Mouse (Mus musculus): Measurements from ENCODE around the gene Patl1. TPM values are rescaled to one million over a fixed set of nuclear protein-coding genes. Genes with fewer than 3 reads are reported as not detected.
A peak's percentile ranks its signal among the peaks of the same experiment; 100 is the strongest.
"Not testable (repeated sequence)": the region's sequence is repeated elsewhere in the genome, so short reads cannot be mapped to it uniquely, and the experiment has no call there.

Gene Patl1
- polyA plus RNA-seq, 1 experiment, result 2.4 TPM

- H3K4me3 ChIP-seq (replicated peaks), result peak within 1 kb of the TSS; percentile 96
- H3K27me3 ChIP-seq (replicated peaks), result peaks cover 4% of the 10 kb centered on the region
- no peaks in the 10 kb centered on the region for H3K9me3 ChIP-seq
- peaks cover 19% of the 10 kb centered on the region for H3K36me3 ChIP-seq (replicated peaks; ENCODE audit: low read length)
- TF ChIP-seq GATA1 (IDR thresholded peaks at IDR 0.05; ENCODE audit: borderline replicate concordance, low read length) (0 out of 3 replicates have a peak, but pooled peaks have one; percentile 44), FLI1 (IDR thresholded peaks at IDR 0.05; ENCODE audit: low read length) (no peak)
- H3K4me1 ChIP-seq, result peaks cover 54% of the 10 kb centered on the region
Observed at GRCm38 (mm10) chr19:11965023-11965942, 53.1 kb downstream of the Patl1 start, which contains the start of gene Osbp. TSS of gene Osbp (plus strand) at chr19:11965941.

DNA sequence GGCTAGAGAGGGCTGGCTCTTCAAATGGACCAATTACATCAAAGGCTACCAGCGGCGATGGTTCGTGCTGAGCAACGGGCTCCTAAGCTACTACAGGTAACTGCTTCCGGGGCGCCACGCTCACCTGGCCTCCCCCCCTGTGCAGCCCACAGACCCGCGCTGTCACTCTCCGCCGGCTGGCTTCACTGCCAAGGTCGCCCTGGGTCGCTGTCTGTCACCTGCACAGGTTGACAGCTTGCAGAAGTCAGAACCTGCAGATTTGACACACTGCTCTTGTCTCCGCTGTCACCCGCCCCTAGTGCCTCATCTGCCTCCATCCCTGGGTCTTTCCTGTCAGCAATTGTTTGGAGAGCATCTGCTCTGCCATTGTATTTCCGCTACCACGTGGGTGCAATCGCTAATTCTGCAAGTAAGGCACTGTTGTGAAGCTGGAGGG is 54.0 kb downstream of the Patl1 start:
- Histone ChIP-seq H3K36me3 (replicated peaks; ENCODE audit: low read length) (peaks cover 28% of the 10 kb centered on the region), H3K9me3 (no peaks in the 10 kb centered on the region), H3K4me1 (peaks cover 57% of the 10 kb centered on the region), H3K27me3 (replicated peaks) (peaks cover 2% of the 10 kb centered on the region), H3K4me3 (replicated peaks) (peak overlapping the region; percentile 96)
- no peak for TF ChIP-seq FLI1 (IDR thresholded peaks at IDR 0.05; ENCODE audit: low read length)
- no peak for TF ChIP-seq GATA1 (IDR thresholded peaks at IDR 0.05; ENCODE audit: borderline replicate concordance, low read length)

DNA sequence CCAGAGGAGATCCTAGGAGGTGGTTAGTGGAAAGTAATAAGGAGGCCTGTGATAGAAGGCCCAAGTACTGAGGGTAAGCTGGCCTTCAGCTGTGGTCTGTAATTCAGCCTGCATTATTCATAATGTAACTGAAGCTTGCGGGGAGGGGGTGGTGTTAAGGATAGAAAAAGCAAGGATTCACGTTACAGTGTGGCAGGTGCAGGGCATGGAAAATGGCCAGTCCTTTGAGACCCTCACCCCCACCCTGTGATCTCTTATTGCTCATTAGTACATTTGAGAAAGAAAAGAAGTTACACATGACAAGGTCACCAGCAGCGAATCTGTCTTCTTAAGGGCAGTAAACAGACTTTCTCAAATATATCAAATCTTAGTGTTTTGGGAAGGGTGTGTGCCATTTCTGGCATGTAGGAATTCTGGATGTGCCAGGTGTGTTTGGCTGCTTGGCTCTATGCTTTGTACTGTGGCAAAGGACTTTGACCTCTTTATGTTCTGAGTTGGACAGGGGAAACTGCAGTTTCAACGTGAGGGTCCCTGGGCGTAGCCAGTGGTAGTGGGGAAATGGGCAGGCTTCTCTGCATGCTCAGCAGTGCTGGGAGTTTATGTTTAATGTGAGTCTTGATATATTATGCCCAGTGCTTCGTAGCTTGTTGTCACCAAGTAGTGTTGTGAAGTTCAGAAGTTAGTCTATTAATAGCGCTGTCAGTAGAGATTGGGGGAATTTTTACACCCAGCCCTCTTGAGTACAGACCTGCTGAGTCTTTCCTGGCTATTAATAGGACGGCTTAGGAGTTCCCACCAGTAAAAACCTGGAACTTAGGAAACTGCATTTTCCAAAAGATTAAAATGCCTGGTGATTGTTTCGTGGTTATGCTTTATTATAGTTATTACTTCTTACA is 57.2 kb downstream of the Patl1 start:
- H3K9me3 ChIP-seq, result no peaks in the 10 kb centered on the region
- peak overlapping the region; percentile 53 for H3K4me3 ChIP-seq (replicated peaks)
- H3K4me1 ChIP-seq, result peaks cover 56% of the 10 kb centered on the region
- peaks cover 60% of the 10 kb centered on the region for H3K36me3 ChIP-seq (replicated peaks; ENCODE audit: low read length)
- no peaks in the 10 kb centered on the region for H3K27me3 ChIP-seq (replicated peaks)
- TF ChIP-seq FLI1 (IDR thresholded peaks at IDR 0.05; ENCODE audit: low read length), result no peak
- no peak for TF ChIP-seq GATA1 (IDR thresholded peaks at IDR 0.05; ENCODE audit: borderline replicate concordance, low read length)

DNA sequence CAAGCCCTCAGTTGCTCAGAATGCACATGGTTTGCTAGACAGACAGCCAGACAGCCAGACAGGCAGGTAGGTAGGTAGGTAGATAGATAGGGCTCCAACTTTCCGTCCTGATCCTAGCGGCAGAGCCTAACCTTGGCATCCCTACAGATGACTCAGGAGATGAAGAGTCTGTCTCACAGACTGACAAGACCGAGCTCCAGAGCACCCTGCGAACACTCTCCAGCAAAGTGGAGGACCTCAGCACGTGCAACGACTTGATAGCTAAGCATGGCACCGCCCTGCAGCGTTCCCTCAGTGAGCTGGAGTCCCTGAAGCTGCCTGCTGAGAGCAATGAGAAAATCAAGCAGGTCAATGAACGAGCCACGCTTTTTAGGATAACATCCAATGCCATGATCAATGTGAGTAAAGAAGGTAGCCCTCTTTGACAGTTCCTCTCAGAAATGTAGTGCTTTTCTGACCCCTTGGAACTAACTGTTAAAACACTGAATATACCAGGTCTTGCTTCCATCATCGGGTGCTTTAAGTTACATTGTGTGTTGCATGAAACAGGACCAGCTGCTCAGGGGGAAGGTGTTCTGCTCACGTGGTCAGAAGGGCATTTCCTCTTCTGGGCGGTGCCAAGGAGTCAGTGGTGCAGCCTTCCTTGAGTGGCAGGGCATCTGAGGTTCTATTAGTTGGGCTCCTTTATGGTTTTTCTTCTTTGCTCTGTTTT is 61.5 kb downstream of the Patl1 start:
- no peak for TF ChIP-seq GATA1 (IDR thresholded peaks at IDR 0.05; ENCODE audit: borderline replicate concordance, low read length)
- TF ChIP-seq FLI1 (IDR thresholded peaks at IDR 0.05; ENCODE audit: low read length), result no peak
- Histone ChIP-seq H3K9me3 (no peaks in the 10 kb centered on the region), H3K36me3 (replicated peaks; ENCODE audit: low read length) (peaks cover 94% of the 10 kb centered on the region), H3K4me3 (replicated peaks) (no peak overlapping the region), H3K27me3 (replicated peaks) (no peaks in the 10 kb centered on the region), H3K4me1 (peaks cover 55% of the 10 kb centered on the region)

DNA sequence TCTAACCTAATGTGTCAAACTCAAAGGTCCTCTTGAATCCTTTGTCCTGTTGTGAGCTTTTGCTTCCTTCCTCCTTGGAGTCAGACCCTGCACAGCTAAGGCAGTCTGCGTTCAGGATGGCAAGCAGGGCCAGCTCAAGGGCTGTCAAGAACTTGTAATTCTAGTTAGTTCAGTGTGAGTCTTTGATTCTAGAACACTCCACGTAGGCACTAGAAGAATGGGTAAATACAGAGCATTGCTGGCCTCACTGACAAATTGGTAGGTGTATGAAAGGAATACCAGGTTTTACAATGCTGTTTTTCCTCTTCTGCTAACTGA is 62.0 kb downstream of the Patl1 start:
- H3K4me1 ChIP-seq, result peaks cover 50% of the 10 kb centered on the region
- no peaks in the 10 kb centered on the region for H3K27me3 ChIP-seq (replicated peaks)
- H3K36me3 ChIP-seq (replicated peaks; ENCODE audit: low read length), result peaks cover 94% of the 10 kb centered on the region
- no peak overlapping the region for H3K4me3 ChIP-seq (replicated peaks)
- no peak for TF ChIP-seq FLI1 (IDR thresholded peaks at IDR 0.05; ENCODE audit: low read length)
- no peaks in the 10 kb centered on the region for H3K9me3 ChIP-seq

DNA sequence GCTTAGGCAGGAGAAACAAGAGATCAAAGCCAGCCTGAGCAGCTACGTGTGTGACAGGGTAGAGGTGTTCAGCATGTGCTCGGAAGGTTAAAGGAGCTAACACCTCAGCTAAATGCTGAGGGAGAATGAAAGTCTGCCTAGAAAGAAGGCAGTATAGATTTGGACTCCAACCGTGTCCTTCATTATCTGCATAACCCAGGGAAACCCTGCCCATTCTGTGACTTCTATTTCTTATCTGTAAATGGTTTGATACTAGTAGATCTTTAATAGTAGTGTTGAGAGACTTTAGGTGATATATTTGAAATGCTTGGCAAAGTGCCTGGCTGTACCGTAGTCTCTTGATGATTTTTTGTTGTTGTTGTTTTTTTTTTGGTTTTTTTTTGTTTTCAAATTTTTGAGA is 63.5 kb downstream of the Patl1 start:
- Histone ChIP-seq H3K36me3 (replicated peaks; ENCODE audit: low read length) (peaks cover 100% of the 10 kb centered on the region), H3K4me3 (replicated peaks) (no peak overlapping the region), H3K9me3 (no peaks in the 10 kb centered on the region), H3K27me3 (replicated peaks) (no peaks in the 10 kb centered on the region), H3K4me1 (peaks cover 37% of the 10 kb centered on the region)
- TF ChIP-seq GATA1 (IDR thresholded peaks at IDR 0.05; ENCODE audit: borderline replicate concordance, low read length) (no peak), FLI1 (IDR thresholded peaks at IDR 0.05; ENCODE audit: low read length) (no peak)

DNA sequence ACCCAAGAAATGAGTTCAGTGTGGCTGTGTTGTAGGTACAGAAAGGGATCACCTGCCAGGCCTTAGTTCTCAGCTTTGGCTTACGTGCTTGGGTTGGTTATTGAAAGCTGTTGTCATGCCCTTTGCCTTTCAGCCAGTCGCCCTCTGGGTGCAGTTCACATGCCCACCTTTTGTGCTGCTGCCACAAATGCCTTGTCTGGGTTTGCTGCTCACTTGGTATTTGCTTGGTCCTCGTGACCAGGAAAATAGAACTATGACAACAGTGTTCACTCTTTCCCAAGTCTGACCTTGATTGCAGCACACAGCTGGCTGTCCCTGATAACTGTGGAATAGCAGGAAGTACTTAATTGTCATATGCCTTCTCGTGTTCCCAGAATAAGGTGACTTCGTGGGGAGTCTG is 65.2 kb downstream of the Patl1 start:
- no peaks in the 10 kb centered on the region for H3K27me3 ChIP-seq (replicated peaks)
- H3K4me3 ChIP-seq (replicated peaks), result no peak overlapping the region
- H3K36me3 ChIP-seq (replicated peaks; ENCODE audit: low read length), result peaks cover 99% of the 10 kb centered on the region
- no peak for TF ChIP-seq GATA1 (IDR thresholded peaks at IDR 0.05; ENCODE audit: borderline replicate concordance, low read length)
- no peak for TF ChIP-seq FLI1 (IDR thresholded peaks at IDR 0.05; ENCODE audit: low read length)
- H3K4me1 ChIP-seq, result peaks cover 36% of the 10 kb centered on the region
- no peaks in the 10 kb centered on the region for H3K9me3 ChIP-seq

- TF ChIP-seq GATA1 (IDR thresholded peaks at IDR 0.05; ENCODE audit: borderline replicate concordance, low read length), result no peak
- TF ChIP-seq FLI1 (IDR thresholded peaks at IDR 0.05; ENCODE audit: low read length), result no peak
- peaks cover 22% of the 10 kb centered on the region for H3K4me1 ChIP-seq
- no peaks in the 10 kb centered on the region for H3K9me3 ChIP-seq
- H3K4me3 ChIP-seq (replicated peaks), result no peak overlapping the region
- H3K36me3 ChIP-seq (replicated peaks; ENCODE audit: low read length), result peaks cover 97% of the 10 kb centered on the region
- H3K27me3 ChIP-seq (replicated peaks), result no peaks in the 10 kb centered on the region
Observed at GRCm38 (mm10) chr19:11980471-11980870, 68.3 kb downstream of the Patl1 start.

DNA sequence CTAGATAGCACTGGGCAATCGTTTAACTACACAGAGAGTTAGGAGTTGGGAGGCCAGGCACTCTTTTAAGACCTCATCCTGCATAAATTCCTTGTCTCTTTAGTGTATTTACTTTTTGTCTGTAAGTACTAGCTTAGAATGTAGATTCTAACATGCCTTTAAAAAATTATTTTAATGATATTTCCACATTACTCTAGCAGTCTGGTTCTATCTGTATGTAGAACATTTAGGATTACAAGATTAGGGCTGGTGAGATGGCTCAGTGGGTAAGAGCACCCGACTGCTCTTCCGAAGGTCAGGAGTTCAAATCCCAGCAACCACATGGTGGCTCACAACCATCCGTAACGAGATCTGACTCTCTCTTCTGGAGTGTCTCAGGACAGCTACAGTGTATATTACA is 72.4 kb downstream of the Patl1 start:
- H3K4me1 ChIP-seq; H3K9me3 ChIP-seq; H3K4me3 ChIP-seq (replicated peaks); H3K27me3 ChIP-seq (replicated peaks): not testable (repeated sequence)
- H3K36me3 ChIP-seq (replicated peaks; ENCODE audit: low read length), result peaks cover 96% of the 10 kb centered on the region

Data from megakaryocyte, embryonic 14.5 days (primary cell).